Mouse (Mus musculus): ENCODE results near the gene Clip1.

- no peak for TF ChIP-seq POLR2A (IDR thresholded peaks at IDR 0.05; ENCODE audit: control insufficient read depth, extremely low read depth, insufficient read depth, low read length, poor library complexity)
- TF ChIP-seq CTCF (IDR thresholded peaks at IDR 0.05; ENCODE audit: borderline replicate concordance, control insufficient read depth, extremely low read depth, insufficient read depth, low read length, poor library complexity) = no peak
Measured at GRCm38 (mm10) chr5:123661602-123662001, 22.8 kb downstream of the Clip1 start.

Measured in thymus, adult 2 months (tissue).